Mouse (Mus musculus) left cerebral cortex, postnatal 25 days (tissue): ENCODE data around the gene Nucb1. TPM values are rescaled to one million over a fixed set of nuclear protein-coding genes. Genes with fewer than 3 reads are reported as not detected.
"Not testable (repeated sequence)": the region's sequence is repeated elsewhere in the genome, so short reads cannot be mapped to it uniquely, and the experiment has no call there.

ENCODE experiments used
- DNase-seq, 2 experiments: peaks; one replicate each; pipeline ENCODE4 v3.0.0; 2022; ENCODE audit warnings: low spot score in 2 of 2, mixed read lengths in 1 of 2
- intact Hi-C: fragments of 180-260 bp; cut with DNase I; formaldehyde crosslinking; loops from one replicate; pipeline ENCODE4 v1.15.1; 2025
- total RNA-seq, 2 experiments: library from RNA; stranded (reverse); gene quantifications; 2 replicates each; pipeline ENCODE4 v1.2.3; 2021

Gene Nucb1
- 100 to 1,000 TPM; 103 to 105 TPM for total RNA-seq

DNA sequence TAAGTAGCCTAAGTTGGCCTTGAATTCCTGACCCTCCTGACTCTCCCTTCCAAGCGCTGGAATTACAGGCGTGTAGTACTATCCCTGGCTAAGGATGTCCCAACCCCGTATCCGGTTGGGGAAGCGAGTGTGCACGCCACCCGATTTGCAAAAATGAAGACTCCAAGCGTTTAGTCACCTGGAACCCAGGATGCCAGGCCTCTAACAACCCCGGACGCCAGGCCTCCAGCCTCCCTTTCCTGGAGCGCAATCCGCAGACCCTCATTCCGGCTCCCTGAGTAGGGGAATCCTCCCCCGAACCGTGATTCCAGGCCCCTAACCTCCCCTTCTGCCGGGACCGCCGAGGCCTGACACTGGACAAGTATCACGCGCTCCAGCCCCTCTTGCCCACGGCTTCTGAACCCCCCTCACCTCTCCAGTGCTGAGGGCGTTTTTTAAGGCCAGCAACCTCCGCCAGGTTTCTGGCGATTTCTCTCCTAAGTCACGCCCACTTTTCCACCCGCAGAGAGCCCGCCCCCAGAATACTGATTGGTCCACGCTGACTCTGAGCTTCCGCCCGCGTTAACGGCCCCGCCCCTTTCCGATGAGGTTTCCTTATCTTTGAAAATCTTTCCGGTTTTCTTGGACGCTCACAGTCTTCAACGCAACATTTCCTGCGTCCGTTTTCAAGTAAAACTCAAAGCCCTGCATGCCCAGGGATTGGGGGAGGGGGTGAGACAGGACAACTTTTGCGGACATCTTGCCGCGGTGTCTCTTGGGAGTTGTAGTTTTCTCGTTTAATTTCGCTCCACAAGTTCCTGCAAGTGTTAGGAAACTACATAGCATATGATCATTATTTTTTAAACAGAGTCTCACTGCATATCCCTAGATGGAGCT lies at the start of gene Nucb1:
Gene Nucb1, minus strand, starts transcription at position 495 of the 876 bp plus-strand sequence.
- peak; percentile 88 to 94 for DNase-seq
- intact Hi-C loops: no loop called here

- intact Hi-C loops: no loop called here
- no peak for DNase-seq
These were observed 48.7 kb upstream of the Nucb1 start for GRCm38 (mm10) chr7:45558907-45559306.

- intact Hi-C loops: no loop called here
- peak; percentile 66 to 75 for DNase-seq
These were observed 45.6 kb upstream of the Nucb1 start for GRCm38 (mm10) chr7:45555787-45556186.

- no peak for DNase-seq
- intact Hi-C loops: no loop called here
These were observed 44.5 kb upstream of the Nucb1 start, which contains the start of gene Hsd17b14 for GRCm38 (mm10) chr7:45554744-45555143. TSS of gene Hsd17b14 (plus strand) at chr7:45554893.

- intact Hi-C loops: no loop called here
- no peak for DNase-seq
These were observed 43.8 kb upstream of the Nucb1 start for GRCm38 (mm10) chr7:45553990-45554389.

- intact Hi-C loops: no loop called here
These were observed 43.3 kb upstream of the Nucb1 start for GRCm38 (mm10) chr7:45553519-45553918.

DNA sequence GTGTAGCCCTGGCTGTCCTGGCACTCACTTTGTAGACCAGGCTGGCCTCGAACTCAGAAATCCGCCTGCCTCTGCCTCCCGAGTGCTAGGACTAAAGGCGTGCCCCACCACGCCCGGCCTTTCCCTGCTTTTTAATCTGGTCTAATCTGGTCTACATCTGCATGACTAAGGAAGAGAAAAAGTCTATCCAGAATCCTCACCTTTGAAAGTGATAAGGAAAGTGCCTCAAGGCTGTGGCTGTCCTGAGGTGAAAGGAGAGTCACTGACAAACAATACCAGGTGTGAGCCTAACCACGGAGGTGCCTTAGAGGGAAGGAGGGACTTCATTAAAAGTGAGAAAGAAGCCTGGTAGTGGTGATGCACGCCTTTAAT lies 41.3 kb upstream of the Nucb1 start:
- no peak for DNase-seq
- intact Hi-C loops: no loop called here

More at GRCm38 (mm10) chr7:45553519-45553918, 43.3 kb upstream of the Nucb1 start:
- DNase-seq: no peak

GRCm38 (mm10) chr7:45550821-45551511 lies 40.8 kb upstream of the Nucb1 start:
- no peak for DNase-seq
- intact Hi-C loops: no loop called here

- intact Hi-C loops: no loop called here
- DNase-seq: no peak
These were observed 39.6 kb upstream of the Nucb1 start for GRCm38 (mm10) chr7:45549641-45550436.

GRCm38 (mm10) chr7:45544525-45544924 lies 34.3 kb upstream of the Nucb1 start:
- no peak for DNase-seq
- intact Hi-C loops: no loop called here

- no peak for DNase-seq
- intact Hi-C loops: no loop called here
These were observed 30.0 kb upstream of the Nucb1 start for GRCm38 (mm10) chr7:45540213-45540612.

DNA sequence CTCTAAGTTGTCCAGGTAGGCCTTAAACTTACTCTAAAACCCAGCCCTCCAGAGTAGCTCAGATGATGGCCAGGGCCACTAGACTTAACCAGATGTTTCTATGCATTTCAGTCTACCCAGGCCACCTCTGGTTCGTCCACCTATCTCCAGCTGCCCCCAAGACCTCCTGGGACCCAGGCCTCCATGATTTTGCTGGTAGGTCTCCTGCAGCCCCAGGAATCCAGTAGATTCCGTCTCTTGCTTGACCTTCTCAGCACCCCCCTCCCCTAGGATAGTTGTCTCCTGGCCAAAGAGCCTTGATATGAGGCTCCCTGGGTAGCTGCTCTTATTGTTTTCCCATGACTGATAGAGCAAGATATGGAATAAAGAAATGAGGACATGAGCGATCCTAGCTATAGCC lies 28.9 kb upstream of the Nucb1 start:
- no peak for DNase-seq
- intact Hi-C loops: no loop called here

GRCm38 (mm10) chr7:45538163-45539041 lies 28.2 kb upstream of the Nucb1 start:
- intact Hi-C loops: no loop called here
- peak; percentile 63 to 82 for DNase-seq

- intact Hi-C loops: no loop called here
- no peak for DNase-seq
These were observed 27.4 kb upstream of the Nucb1 start for GRCm38 (mm10) chr7:45537602-45538001.

DNA sequence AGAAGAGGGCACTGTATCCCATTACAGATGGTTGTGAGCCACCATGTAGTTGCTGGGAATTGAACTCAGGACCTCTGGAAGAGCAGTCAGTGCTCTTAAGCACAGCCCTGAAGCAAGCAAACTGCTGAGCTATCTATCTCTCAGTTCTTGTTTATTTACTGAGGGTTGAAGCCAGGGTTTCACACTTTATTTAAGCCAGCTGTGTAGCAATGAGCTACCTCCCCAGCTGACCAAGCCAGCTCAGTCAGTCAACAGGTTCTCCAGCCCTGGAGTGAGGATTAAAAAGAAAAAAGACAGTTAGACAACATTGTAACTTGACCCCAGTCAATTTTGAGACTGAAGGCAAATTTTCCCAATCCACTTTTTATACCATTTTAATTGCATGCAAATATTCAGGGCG lies 25.5 kb upstream of the Nucb1 start:
- no peak for DNase-seq
- intact Hi-C loops: no loop called here

GRCm38 (mm10) chr7:45530643-45531042 lies 20.4 kb upstream of the Nucb1 start:
- intact Hi-C loops: no loop called here
- no peak for DNase-seq

DNA sequence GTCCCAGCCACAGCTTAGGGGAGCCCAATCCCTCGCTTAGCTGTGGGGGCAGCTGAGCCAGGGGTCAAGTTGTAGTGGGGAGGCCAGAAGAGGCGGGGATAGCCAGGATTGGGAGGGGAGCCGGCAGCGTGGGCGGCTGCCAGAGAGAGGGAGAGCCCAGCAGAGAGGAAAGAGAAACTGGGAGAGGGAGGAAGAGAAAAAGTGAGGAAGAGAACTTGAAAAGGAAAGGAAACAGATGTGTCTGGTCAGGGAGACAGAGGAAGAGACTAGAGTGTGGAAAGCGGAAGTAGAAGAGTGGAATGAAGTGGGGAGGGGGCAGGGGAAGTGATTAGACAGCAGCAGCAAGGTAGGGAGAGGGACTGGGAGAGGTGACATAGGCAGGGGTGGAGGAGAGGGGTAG lies 19.3 kb upstream of the Nucb1 start:
- DNase-seq: no peak
- intact Hi-C loops: no loop called here

DNA sequence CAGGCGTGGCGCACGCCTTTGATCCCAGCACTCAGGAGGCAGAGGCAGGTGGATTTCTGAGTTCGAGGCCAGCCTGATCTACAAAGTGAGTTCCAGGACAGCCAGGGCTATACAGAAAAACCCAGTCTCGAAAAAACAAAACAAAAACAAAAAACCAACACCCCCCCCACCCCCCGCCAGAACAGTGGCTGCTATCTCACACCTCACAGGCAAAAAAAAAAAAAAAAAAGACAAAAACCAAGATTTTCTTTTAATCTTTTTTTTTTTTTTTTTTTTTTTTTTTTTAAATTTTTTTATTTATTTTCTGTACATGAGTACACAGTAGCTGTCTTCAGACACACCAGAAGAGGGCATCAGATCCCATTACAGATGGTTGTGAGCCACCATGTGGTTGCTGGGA lies 17.0 kb upstream of the Nucb1 start:
- intact Hi-C loops, DNase-seq: not testable (repeated sequence)

DNA sequence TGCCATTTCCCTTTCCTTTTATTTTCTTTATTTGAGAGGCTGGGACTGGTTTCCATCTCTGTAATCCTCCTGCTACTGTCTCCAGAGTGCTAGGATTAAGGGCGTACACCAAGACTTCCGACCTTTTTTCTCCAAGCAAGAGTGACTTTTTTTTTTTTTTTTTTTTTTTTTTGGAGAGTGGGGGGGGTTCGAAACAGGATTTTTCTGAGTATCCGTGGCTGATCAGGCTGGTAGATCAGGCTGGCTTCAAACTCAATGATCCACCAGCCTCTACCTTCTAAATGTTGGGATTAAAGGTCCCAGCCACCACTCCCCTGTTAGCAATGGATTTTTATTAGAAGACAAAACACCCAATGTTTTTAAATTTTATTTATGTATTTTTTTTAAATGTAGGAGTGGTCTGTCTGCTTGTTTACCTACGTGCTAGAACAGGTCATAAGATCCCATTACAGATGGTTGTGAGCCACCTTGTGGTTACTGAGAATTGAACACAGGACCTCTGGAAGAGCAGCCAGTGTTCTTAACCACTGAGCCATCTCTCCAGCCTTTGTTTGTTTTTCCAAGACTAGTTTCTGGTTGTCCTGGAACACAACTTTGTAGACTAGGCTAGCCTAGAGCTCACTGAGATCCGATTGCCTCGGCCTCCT lies 16.4 kb upstream of the Nucb1 start:
- DNase-seq: no peak
- intact Hi-C loops: no loop called here
